Mouse (Mus musculus) liver, adult 2 months (tissue): ENCODE results near the gene Tcp11l1. TPM values are rescaled to one million over a fixed set of nuclear protein-coding genes. Genes with fewer than 3 reads are reported as not detected.

Experiments
- DNase-seq: peaks from one replicate; pipeline ENCODE4 v3.0.0-alpha.2; 2011; ENCODE audit warnings: low read depth, low spot score; ENCODE audit errors: extremely low read depth
- H3K27ac ChIP-seq: fragments of 200-500 bp; replicated peaks from 2 replicates; pipeline ENCODE4 v1.5.1; 2012; ENCODE audit warnings: low read depth, mild to moderate bottlenecking, control low read depth, inconsistent platforms, low read length; ENCODE audit not compliant: insufficient read depth
- H3K27me3 ChIP-seq: fragments of 200-500 bp; 2 replicates; pipeline ENCODE4 v1.6.1; 2012; ENCODE audit warnings: mild to moderate bottlenecking, moderate library complexity, low read length, inconsistent platforms; ENCODE audit not compliant: control insufficient read depth, insufficient read depth
- H3K36me3 ChIP-seq: fragments of 200-500 bp; 2 replicates; pipeline ENCODE4 v1.6.1; 2012; ENCODE audit warnings: low read length, inconsistent platforms; ENCODE audit not compliant: control insufficient read depth, insufficient read depth
- H3K4me1 ChIP-seq: fragments of 200-500 bp; 2 replicates; pipeline ENCODE4 v1.6.1; 2011; ENCODE audit warnings: low read length; ENCODE audit not compliant: control insufficient read depth, insufficient read depth
- H3K4me3 ChIP-seq: fragments of 200-500 bp; 2 replicates; pipeline ENCODE4 v1.5.1; 2011; ENCODE audit warnings: low read depth, mild to moderate bottlenecking, control low read depth, low read length, moderate library complexity; ENCODE audit not compliant: insufficient read depth
- H3K79me2 ChIP-seq: fragments of 200-500 bp; 2 replicates; pipeline ENCODE4 v1.6.1; 2012; ENCODE audit warnings: inconsistent platforms, mild to moderate bottlenecking, low read length, moderate library complexity; ENCODE audit not compliant: control insufficient read depth, insufficient read depth
- H3K9ac ChIP-seq: fragments of 200-500 bp; 2 replicates; pipeline ENCODE4 v1.6.1; 2012; ENCODE audit warnings: low read depth, mild to moderate bottlenecking, control low read depth, inconsistent platforms, low read length
- CTCF ChIP-seq: fragments of 200-500 bp; IDR thresholded peaks from 2 replicates; pipeline ENCODE4 v1.5.1; 2011; ENCODE audit warnings: low read depth, low read length, control low read depth
- POLR2A ChIP-seq: fragments of 200-500 bp; IDR thresholded peaks from 2 replicates; pipeline ENCODE4 v1.6.1; 2011; ENCODE audit warnings: low read length, control low read depth; ENCODE audit not compliant: insufficient read depth; ENCODE audit errors: extremely low read depth
- WGBS: fragments of 180-500 bp; shearing (Covaris S2); methylation state at CpG from one replicate; pipeline ENCODE4 v1.1.7; 2018; 5-methylcytosine and 5-hydroxymethylcytosine counted together
- polyA plus RNA-seq: library from polyadenylated mRNA; depleted of rRNA; stranded (reverse); fragments of >200 nt; gene quantifications from 2 replicates; pipeline ENCODE4 v1.2.3, GENCODE M21; 2012
- total RNA-seq: library from RNA; depleted of rRNA; stranded (reverse); fragments of >200 nt; gene quantifications from 2 replicates; pipeline ENCODE4 v1.2.3, GENCODE M21; 2014

Gene Tcp11l1
- total and polyA plus RNA-seq, 2 experiments: 3.5 to 5.3 TPM

DNA sequence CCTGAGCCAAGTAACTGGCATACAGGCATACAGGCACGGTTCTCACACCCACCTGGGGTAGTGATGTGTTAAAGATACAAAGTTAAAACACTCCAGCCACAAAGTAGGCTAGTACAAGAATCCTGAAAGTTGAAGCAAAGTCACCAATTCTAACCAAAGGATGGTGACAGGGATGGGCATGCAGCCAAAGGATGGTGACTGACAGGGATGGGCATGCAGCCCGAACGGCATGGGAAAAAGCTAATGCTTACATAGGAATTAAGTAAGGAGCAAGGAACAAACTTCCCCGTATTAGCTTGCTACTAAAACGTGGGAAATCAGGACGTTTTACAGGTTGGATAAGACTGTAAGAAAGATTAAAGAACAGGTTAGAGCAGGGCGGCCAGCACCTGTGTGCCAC, 24.3 kb upstream of the Tcp11l1 start:
- WGBS: 25% methylated on average over 7 of the region's 7 CpGs
- Histone ChIP-seq H3K4me1 (peaks cover 17% of the 10 kb centered on the region), H3K27ac (peak overlapping the region; percentile 28), H3K27me3 (no peaks in the 10 kb centered on the region), H3K4me3 (no peak overlapping the region), H3K79me2 (peaks cover 23% of the 10 kb centered on the region; the same call in 1 of the 2 replicates), H3K36me3 (no peaks in the 10 kb centered on the region), H3K9ac (no peak overlapping the region)
- peak; percentile 58 for DNase-seq
- TF ChIP-seq CTCF (no peak), POLR2A (no peak)

- Histone ChIP-seq H3K9ac (no peak overlapping the region; the same call in 1 of the 2 replicates), H3K36me3 (peaks cover 14% of the 10 kb centered on the region), H3K4me3 (no peak overlapping the region), H3K27me3 (no peaks in the 10 kb centered on the region), H3K27ac (peak overlapping the region; percentile 20; the same call in 1 of the 2 replicates), H3K79me2 (peaks cover 21% of the 10 kb centered on the region; the same call in 1 of the 2 replicates), H3K4me1 (peaks cover 10% of the 10 kb centered on the region)
- TF ChIP-seq CTCF (no peak), POLR2A (no peak)
- DNase-seq: peak; percentile 58
- WGBS: 19% methylated on average over 7 of the region's 7 CpGs
Observed at GRCm38 (mm10) chr2:104732562-104733256, 20.7 kb upstream of the Tcp11l1 start.

- H3K4me1 ChIP-seq: peaks cover 10% of the 10 kb centered on the region
- TF ChIP-seq POLR2A: no peak
- TF ChIP-seq CTCF: no peak
- 0 out of 2 replicates have a peak overlapping the region, but pooled peaks have one; percentile 2 for H3K9ac ChIP-seq
- peak overlapping the region; percentile 56; the same call in 1 of the 2 replicates for H3K27ac ChIP-seq
- peaks cover 20% of the 10 kb centered on the region for H3K36me3 ChIP-seq
- H3K79me2 ChIP-seq: peaks cover 21% of the 10 kb centered on the region; the same call in 1 of the 2 replicates
- WGBS: 29% methylated on average over 9 of the region's 9 CpGs
- H3K4me3 ChIP-seq: no peak overlapping the region
- no peaks in the 10 kb centered on the region for H3K27me3 ChIP-seq
- DNase-seq: peak; percentile 55
Observed at GRCm38 (mm10) chr2:104732033-104732444, 20.1 kb upstream of the Tcp11l1 start.

DNA sequence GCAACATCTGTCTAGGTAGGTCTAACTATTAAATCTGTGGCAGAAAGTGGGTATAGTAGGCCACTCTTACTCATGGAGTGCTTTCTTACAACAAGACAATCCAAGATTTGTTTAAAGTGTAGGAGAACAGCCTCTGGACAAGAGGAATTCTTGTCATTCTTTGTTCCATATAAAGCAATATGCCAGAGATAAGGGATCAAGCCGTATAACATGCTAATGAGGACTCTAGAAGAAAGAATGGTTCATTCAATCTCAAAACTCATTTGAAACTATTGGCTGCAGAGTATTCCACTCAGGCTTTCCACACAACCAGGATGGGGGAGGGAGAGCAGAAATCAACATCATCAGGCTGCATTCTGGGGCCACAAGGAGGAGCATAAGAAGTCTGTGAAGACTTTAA, 15.4 kb upstream of the Tcp11l1 start:
- no peaks in the 10 kb centered on the region for H3K27me3 ChIP-seq
- no peak for TF ChIP-seq CTCF
- no peak for TF ChIP-seq POLR2A
- WGBS: 84% methylated on average over 1 of the region's 1 CpGs

GRCm38 (mm10) chr2:104722021-104722420, 10.1 kb upstream of the Tcp11l1 start:
- DNase-seq: no peak
- H3K36me3 ChIP-seq: peaks cover 43% of the 10 kb centered on the region
- no peak overlapping the region for H3K27ac ChIP-seq
- TF ChIP-seq CTCF: no peak
- no peak for TF ChIP-seq POLR2A
- H3K4me3 ChIP-seq: no peak overlapping the region
- H3K4me1 ChIP-seq: no peaks in the 10 kb centered on the region
- WGBS: 32% methylated on average over 3 of the region's 3 CpGs
- no peaks in the 10 kb centered on the region; the same call in 1 of the 2 replicates for H3K79me2 ChIP-seq
- no peaks in the 10 kb centered on the region for H3K27me3 ChIP-seq
- H3K9ac ChIP-seq: no peak overlapping the region

More for the DNA sequence above, 15.4 kb upstream of the Tcp11l1 start:
- Histone ChIP-seq H3K4me1 (peaks cover 2% of the 10 kb centered on the region; the same call in 1 of the 2 replicates), H3K9ac (no peak overlapping the region), H3K4me3 (no peak overlapping the region), H3K36me3 (peaks cover 54% of the 10 kb centered on the region), H3K27ac (no peak overlapping the region), H3K79me2 (peaks cover 5% of the 10 kb centered on the region; the same call in 1 of the 2 replicates)
- no peak for DNase-seq

DNA sequence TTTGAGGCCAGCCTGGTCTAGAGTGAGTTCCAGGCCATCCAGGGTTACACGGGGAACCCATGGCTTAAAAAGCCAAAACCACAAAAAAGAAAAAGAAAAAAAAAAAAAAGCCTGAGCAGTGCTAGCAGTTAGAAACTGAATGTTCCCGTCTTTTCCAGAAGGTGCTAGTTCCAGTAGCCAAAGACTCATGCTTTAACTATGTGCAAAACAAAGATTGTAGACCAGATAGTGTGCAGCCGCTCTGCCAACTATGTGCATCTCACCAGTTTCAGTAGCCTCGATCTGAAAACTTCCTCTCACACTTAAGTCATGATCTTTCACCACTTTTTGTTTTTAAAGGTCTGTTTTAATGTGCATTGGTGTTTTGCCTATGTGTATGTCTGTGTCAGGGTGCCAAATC, 5.9 kb upstream of the Tcp11l1 start:
- H3K27ac ChIP-seq: no peak overlapping the region
- no peaks in the 10 kb centered on the region for H3K4me1 ChIP-seq
- peaks cover 12% of the 10 kb centered on the region; the same call in 1 of the 2 replicates for H3K36me3 ChIP-seq
- no peak for TF ChIP-seq CTCF
- no peak for TF ChIP-seq POLR2A
- no peaks in the 10 kb centered on the region for H3K79me2 ChIP-seq
- H3K27me3 ChIP-seq: no peaks in the 10 kb centered on the region
- WGBS: 83% methylated on average over 4 of the region's 4 CpGs
- H3K9ac ChIP-seq: no peak overlapping the region
- H3K4me3 ChIP-seq: no peak overlapping the region
- no peak for DNase-seq
